Mouse (Mus musculus): ENCODE measurements around the gene Kctd21. TPM values are rescaled to one million over a fixed set of nuclear protein-coding genes. Genes with fewer than 3 reads are reported as not detected.

Gene Kctd21
- total RNA-seq, 2 experiments from 2014 or later, result 4.0 to 5.4 TPM

DNA sequence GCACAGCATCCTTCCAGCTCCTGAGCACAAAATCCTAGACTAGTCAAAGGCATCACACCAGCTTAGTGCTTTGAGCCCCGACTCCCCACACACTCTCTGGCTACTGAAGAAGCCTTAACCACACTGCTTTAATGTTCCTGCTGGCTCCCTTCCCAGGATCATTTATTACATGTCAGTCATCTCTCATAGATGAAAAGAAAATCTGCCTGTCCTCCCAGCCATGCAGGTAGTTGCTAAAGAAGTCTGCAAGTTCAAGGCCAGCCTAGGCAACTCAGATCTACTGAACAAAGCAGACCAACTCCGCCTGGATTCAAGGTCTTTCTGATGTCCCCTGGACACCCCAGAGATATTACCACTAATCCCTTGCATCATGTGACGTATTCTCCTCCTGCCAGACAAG, 14.4 kb upstream of the Kctd21 start:
- peak; percentile 44 for DNase-seq

DNA sequence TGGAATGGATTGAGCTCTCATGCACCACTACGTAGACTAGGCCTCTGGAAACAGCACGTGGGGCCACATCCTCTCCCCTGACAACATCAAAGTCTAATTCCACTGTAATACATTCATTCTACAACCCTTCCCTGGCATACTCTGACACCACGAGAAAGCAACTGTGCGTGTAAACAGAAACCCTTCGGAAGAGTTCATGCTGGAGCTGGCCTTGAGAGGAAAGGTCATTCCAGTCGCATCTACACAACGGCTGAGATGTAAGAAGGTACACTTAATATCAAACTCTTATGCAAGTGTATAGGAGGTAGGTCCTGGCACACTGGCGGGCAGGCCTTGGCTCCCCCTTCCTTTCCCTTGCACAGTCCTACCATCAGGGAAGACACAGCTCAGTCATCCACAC, 7.8 kb upstream of the Kctd21 start:
- no peak for DNase-seq

- DNase-seq, result no peak
Measured at GRCm38 (mm10) chr7:97325156-97325985, 6.8 kb upstream of the Kctd21 start.

- no peak for DNase-seq
Measured at GRCm38 (mm10) chr7:97327376-97327775, 4.8 kb upstream of the Kctd21 start.

DNA sequence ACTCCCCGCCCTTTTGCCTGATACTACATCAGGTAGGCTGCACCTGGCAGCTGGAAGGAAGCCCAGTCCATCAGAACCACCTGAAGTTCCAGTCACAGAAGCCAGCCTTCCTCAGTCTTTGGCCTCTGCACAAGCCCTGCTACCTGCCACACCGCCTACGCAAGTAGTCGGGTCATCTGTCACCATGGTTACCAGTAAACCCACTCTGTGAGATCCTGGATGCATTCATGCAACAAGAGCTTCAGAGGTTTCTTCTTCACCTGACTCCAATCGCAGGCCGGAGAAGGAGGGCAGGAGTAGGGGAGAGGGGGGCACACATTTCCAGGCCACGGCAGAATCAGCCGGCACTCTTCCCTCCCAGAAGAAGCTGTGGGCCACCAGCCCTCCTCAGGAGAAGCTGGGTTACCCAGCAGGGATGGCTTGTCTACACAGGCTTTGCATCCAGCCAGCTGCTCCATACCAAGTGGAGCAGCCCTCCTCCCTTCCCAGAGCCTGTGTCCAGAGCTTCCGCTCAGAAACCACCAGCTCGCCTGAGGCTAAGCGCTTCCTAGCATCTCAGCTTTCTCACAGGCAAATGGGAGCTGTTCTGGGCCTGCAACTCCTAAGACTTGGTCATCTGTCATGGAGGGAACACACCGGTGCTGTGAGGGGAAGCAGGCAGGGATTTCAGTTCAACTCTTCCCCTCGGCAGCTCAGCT, 3.1 kb upstream of the Kctd21 start:
- DNase-seq, result no peak

GRCm38 (mm10) chr7:97329676-97330075, 2.5 kb upstream of the Kctd21 start:
- no peak for DNase-seq

- DNase-seq, result peak; percentile 19
Measured at GRCm38 (mm10) chr7:97330931-97331645, 1.0 kb upstream of the Kctd21 start.

DNA sequence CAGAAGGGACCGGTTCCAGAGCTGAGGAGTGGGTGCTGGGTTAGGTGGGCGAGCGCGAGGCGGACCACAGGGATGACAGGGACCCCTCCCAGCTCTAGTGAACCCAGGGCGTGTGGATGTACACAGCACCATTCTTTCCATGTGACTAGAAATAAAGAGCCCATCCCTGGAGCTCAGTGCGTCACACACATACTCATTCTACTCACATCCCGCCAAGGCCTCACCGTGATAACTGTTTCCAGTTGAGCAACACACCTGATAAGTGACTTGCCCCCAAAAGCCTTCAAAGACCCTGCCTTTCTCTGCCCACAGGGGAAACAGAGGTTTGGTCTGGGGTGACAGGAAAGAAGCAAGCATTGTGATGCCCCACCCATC, 527 bp downstream of the Kctd21 start:
- DNase-seq, result no peak

DNA sequence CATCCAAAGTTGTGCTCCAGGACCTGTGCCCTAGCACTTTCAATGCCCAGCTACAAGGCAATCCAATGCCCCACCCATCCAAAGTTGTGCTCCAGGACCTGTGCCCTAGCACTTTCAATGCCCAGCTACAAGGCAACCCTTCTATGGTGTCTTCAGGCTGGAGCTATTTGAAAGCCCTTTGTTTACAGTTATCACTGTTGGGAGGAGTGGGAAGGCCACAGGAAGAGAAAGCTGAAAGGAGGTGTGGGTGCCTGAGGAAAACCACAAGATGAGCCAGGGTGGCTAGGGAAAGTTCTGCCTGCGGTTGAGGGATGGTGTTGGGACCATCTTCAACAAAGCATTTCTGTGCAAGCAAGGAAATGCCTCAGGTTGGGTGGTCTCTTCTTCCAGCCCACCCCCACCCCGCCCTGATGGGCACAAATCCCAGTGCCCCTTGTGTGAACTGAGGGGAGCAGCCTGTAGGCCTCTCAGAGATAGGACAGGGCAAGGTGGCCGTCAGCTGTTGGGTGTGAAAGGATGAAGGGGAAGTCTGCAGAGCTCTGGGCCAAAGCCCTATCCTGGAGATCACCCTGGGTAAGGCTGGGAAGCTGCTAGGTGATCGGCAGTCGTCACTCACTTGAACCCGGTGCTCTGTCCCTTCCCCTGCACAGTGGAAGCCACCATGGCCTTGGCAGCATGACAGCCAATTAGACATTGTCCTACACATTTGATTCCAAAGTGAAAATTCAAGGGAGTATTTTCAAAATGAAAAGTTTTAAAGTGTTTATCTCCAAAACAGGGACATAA, 1.2 kb downstream of the Kctd21 start:
- no peak for DNase-seq

DNA sequence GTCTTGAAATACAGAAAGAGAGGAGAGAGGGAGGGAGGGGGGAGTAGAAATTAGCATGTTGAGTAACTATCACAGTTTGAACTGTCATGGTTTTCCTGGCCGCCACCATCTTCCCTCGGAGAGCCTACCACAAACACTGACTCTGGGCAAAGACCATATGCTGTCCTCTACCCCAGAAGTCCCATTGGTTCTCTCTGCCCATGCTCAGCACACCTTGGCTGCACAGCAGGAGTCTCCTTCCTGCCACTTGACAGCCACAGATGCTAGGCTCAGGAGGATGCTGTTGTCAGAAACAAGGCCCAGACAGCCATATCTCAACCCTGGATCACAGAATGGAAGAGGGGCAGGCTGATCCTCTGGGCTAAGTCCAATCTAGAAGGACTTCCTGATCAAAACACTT, 2.3 kb downstream of the Kctd21 start:
- no peak for DNase-seq

GRCm38 (mm10) chr7:97336678-97337077, 4.6 kb downstream of the Kctd21 start:
- no peak for DNase-seq

- DNase-seq, result no peak
Measured at GRCm38 (mm10) chr7:97338593-97338992, 6.5 kb downstream of the Kctd21 start.

GRCm38 (mm10) chr7:97339623-97340022, 7.5 kb downstream of the Kctd21 start:
- no peak for DNase-seq

GRCm38 (mm10) chr7:97340907-97341849, 9.1 kb downstream of the Kctd21 start:
- DNase-seq, result no peak

DNA sequence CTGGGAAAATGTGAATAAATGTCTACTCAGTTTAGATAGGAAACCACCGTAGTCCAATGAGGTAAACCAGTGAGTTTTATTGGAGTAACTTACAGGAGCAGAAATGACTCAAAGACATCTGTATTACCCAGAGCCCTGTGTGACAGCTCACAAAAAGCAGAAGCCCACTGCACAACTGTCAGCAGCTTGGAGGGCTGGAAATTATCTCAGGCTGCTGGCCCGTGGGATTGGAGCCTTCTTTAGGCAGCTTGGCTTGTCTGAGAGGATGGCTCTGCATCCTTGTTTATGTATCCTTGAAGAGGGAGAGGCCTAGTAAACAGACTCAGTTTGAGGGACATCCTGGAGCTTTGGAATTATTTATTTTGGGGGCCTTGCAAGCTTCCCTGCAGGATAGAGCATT, 10.8 kb downstream of the Kctd21 start:
- DNase-seq, result no peak

GRCm38 (mm10) chr7:97344655-97345054, 12.5 kb downstream of the Kctd21 start:
- no peak for DNase-seq

- DNase-seq, result no peak
Measured at GRCm38 (mm10) chr7:97345229-97345871, 13.2 kb downstream of the Kctd21 start.

- no peak for DNase-seq
Measured at GRCm38 (mm10) chr7:97346111-97346821, 14.1 kb downstream of the Kctd21 start.

GRCm38 (mm10) chr7:97346822-97347166, 14.7 kb downstream of the Kctd21 start:
- no peak for DNase-seq

DNA sequence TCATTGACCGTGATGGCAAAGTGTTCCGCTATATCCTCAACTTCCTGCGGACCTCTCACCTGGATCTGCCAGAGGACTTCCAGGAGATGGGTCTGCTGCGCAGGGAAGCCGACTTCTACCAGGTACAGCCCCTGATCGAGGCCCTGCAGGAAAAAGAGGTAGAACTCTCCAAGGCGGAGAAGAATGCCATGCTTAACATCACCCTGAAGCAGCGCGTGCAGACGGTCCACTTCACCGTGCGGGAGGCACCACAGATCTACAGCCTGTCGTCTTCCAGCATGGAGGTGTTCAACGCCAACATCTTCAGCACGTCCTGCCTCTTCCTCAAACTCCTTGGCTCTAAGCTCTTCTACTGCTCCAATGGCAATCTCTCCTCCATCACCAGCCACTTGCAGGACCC, 15.3 kb downstream of the Kctd21 start:
- no peak for DNase-seq

Data from adrenal gland, postnatal 10 days (tissue).